Mouse (Mus musculus) heart, postnatal 0 days (tissue): ENCODE data around the gene Sel1l. TPM values are rescaled to one million over a fixed set of nuclear protein-coding genes. Genes with fewer than 3 reads are reported as not detected.

Experiments
- ATAC-seq: fragments of 200-750 bp; cut with Nextera tagmentation; 2 replicates; pipeline ENCODE4 v1.8.0; 2017; ENCODE audit warnings: low read depth, moderate number of reproducible peaks, moderate library complexity; ENCODE audit not compliant: insufficient read depth
- DNase-seq: peaks from one replicate; pipeline ENCODE4 v3.0.0-alpha.2; 2016; ENCODE audit warnings: low spot score
- H3K27ac ChIP-seq: fragments of 300-500 bp; sonication (generic); 2 replicates; pipeline ENCODE4 v1.5.1; 2014; ENCODE audit warnings: low read depth, mild to moderate bottlenecking
- H3K27me3 ChIP-seq: fragments of 300-500 bp; sonication (generic); 2 replicates; pipeline ENCODE4 v1.6.1; 2014; ENCODE audit warnings: low read length, mixed read lengths; ENCODE audit not compliant: control insufficient read depth, insufficient read depth
- H3K36me3 ChIP-seq: fragments of 300-500 bp; sonication (generic); replicated peaks from 2 replicates; pipeline ENCODE4 v1.6.1; 2014; ENCODE audit warnings: low read length, mixed read lengths; ENCODE audit not compliant: control insufficient read depth, insufficient read depth
- H3K4me1 ChIP-seq: fragments of 300-500 bp; sonication (generic); 2 replicates; pipeline ENCODE4 v1.6.1; 2014; ENCODE audit warnings: antibody characterized with exemption; ENCODE audit not compliant: control insufficient read depth, insufficient read depth
- H3K4me2 ChIP-seq: fragments of 300-500 bp; sonication (generic); 2 replicates; pipeline ENCODE4 v1.6.1; 2014; ENCODE audit warnings: low read depth, mild to moderate bottlenecking, low read length, moderate library complexity
- H3K4me3 ChIP-seq: fragments of 300-500 bp; sonication (generic); 2 replicates; pipeline ENCODE4 v1.5.1; 2014; ENCODE audit warnings: low read depth, low read length
- H3K9ac ChIP-seq: fragments of 300-500 bp; sonication (generic); replicated peaks from 2 replicates; pipeline ENCODE4 v1.6.1; 2014; ENCODE audit warnings: low read depth, low read length, mixed read lengths
- H3K9me3 ChIP-seq: fragments of 300-500 bp; sonication (generic); replicated peaks from 2 replicates; pipeline ENCODE4 v1.6.1; 2016; ENCODE audit warnings: low read length; ENCODE audit not compliant: control insufficient read depth
- CTCF ChIP-seq: IDR thresholded peaks from 2 replicates; pipeline ENCODE4 v1.5.1; 2016; ENCODE audit warnings: antibody characterized with exemption, control low read depth, low read depth
- EP300 ChIP-seq: IDR thresholded peaks from 2 replicates; pipeline ENCODE4 v1.6.1; 2016; ENCODE audit warnings: antibody characterized with exemption, low read depth
- WGBS: fragments of 180-500 bp; shearing (Covaris S2); extraction: QIAGEN DNeasy Blood & Tissue Kit; methylation state at CpG from one replicate; pipeline ENCODE4 v1.1.7; 2014; 5-methylcytosine and 5-hydroxymethylcytosine counted together
- polyA plus RNA-seq: library from polyadenylated mRNA; unstranded; fragments of >200 nt; fragmentation: Nextera tagmentation; extraction: Ambion mirVana; gene quantifications from 2 replicates; pipeline ENCODE4 v1.2.1, GENCODE M21; 2015
- total RNA-seq: library from RNA; depleted of rRNA; stranded (reverse); fragments of >200 nt; gene quantifications from 2 replicates; pipeline ENCODE4 v1.2.3, GENCODE M21; 2014; ENCODE audit warnings: low replicate concordance; rRNA removed

The Sel1l gene
- 22.9 and 39.1 TPM in 2 replicates for total RNA-seq
- polyA plus RNA-seq = 39.5 and 44.2 TPM in 2 replicates

DNA sequence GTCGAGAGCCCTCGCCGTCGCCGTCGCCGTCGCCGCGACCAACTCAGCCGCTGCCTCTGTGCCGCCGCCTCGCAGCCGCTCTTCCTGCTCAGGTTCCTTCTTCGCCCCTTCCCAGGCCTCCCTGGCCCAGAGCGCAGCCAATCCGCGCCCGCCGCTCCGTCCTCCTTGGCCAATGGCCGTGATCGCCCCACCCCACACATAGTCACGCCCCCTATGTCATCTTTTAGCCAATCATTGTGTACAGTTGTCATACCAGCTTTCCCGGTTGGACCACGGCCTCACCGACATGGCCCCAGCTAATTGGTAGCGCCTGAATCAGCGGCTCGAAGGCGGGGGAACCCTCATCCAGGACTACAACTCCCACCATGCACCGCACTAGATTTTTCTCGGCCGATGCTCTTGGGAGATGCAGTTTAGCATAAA lies at the start of gene Sel1l:
Gene Sel1l, minus strand, starts transcription at position 113 of the 423 bp plus-strand sequence.
- WGBS = under 1% methylated on average over 35 of the region's 35 CpGs
- peak; percentile 64; the same call in 1 of the 2 replicates for TF ChIP-seq EP300
- no peak for TF ChIP-seq CTCF
- Histone ChIP-seq H3K4me1 (peaks cover 9% of the 10 kb centered on the region; the same call in 1 of the 2 replicates), H3K9ac (peak within 1 kb of the TSS; percentile 91), H3K27ac (peak within 1 kb of the TSS; percentile 79), H3K4me3 (peak within 1 kb of the TSS; percentile 87), H3K27me3 (no peaks in the 10 kb centered on the region), H3K9me3 (no peaks in the 10 kb centered on the region), H3K36me3 (0 out of 2 replicates have a peak, but pooled peaks cover 5% of the 10 kb centered on the region), H3K4me2 (peak within 1 kb of the TSS; percentile 99)
- ATAC-seq (peak; percentile 100), DNase-seq (peak; percentile 99)

DNA sequence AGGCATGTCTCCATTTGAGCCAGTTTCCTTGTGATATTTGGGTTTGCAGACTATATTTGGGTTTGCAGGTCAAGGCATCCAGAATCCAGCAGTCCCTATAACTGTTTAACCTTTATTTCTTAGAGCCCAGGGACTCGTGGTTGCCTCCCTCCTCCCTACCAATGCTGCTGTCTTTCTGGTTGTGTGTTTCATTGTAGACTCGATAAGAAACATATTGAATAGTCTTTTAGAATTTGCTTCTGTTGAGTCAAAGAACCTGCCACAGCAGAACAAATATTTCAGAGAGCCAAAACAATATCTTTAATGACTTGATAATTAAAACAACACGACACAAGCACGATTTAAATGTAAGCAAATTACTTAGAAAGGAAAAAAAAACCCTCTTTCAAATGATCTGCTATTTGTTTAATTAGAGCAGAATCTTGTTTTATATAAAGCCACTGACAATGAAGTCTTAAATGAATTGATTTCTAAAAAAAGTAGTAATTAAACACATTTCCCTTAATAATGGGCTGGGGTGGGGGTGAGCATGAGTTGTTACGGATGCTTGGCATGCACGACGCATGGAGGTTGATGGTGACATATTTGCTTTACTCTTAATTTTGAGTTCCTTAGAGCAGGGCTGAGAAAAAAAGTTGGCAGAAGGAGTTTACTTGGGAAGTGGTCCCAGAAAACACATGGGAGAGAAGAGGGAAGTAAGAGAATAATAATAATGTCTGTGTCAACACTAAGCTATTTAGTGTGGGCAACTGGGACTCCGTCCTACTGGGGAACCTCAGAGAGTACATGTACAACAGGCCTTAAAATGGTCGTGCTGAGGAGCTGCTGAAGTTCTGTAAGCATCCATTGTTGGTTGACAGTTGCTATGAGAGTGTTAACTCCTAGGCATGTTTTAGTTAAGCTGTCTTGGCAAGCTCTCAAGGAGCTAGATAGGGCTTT lies 43.9 kb upstream of the Sel1l start:
- Histone ChIP-seq H3K4me3 (no peak overlapping the region), H3K9me3 (no peaks in the 10 kb centered on the region), H3K27ac (no peak overlapping the region), H3K36me3 (no peaks in the 10 kb centered on the region), H3K4me2 (no peak overlapping the region), H3K9ac (no peak overlapping the region), H3K27me3 (no peaks in the 10 kb centered on the region), H3K4me1 (no peaks in the 10 kb centered on the region)
- ATAC-seq (no peak), DNase-seq (no peak)
- WGBS = 65% methylated on average over 9 of the region's 9 CpGs
- TF ChIP-seq CTCF (no peak), EP300 (no peak)

DNA sequence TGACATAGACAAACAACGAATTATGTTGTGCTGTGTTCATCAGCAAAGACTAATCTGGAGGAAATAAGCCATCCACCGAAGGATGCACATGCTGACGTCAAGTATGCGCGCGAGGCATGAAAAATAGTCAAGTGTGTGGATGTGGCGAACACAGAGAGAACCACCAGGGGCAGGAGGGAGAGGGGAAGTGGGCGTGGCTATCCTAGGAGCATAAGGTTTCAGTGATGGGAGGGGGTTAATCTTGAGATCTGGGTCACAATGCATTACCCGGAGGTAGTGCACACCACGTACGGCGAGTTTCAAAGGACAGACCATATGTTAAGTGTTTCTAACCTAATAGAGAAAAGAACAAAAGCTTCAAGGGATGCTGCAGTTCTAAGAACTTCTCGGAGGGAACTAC lies 31.5 kb upstream of the Sel1l start:
- Histone ChIP-seq H3K27me3 (no peaks in the 10 kb centered on the region), H3K9me3 (no peaks in the 10 kb centered on the region), H3K36me3 (no peaks in the 10 kb centered on the region), H3K27ac (no peak overlapping the region), H3K9ac (no peak overlapping the region), H3K4me2 (no peak overlapping the region), H3K4me1 (no peaks in the 10 kb centered on the region), H3K4me3 (no peak overlapping the region)
- ATAC-seq = no peak
- no peak for DNase-seq
- TF ChIP-seq EP300 (no peak), CTCF (no peak)
- WGBS = 73% methylated on average over 13 of the region's 13 CpGs

DNA sequence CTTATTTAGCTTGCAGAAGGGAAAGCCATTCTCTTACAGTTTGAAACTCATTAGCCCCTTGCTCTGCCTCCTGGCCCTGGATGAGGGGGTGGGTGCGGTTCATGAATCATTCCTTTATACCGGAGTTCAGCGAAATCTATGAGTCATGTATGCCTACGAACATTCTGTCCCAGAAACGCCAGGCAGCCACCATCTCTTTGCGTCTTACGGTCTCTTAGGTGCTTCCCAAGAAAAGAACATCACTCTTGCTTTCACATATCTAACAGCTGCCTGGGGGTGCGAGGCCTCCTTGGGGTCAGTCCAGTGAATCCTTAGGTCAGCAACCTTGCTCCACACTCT lies 29.9 kb upstream of the Sel1l start:
- WGBS = 71% methylated on average over 8 of the region's 8 CpGs
- no peaks in the 10 kb centered on the region for H3K4me1 ChIP-seq
- no peak for DNase-seq
- H3K9me3 ChIP-seq = no peaks in the 10 kb centered on the region
- ATAC-seq = no peak
- H3K27ac ChIP-seq = no peak overlapping the region
- H3K36me3 ChIP-seq = no peaks in the 10 kb centered on the region
- no peak overlapping the region for H3K4me2 ChIP-seq
- H3K4me3 ChIP-seq = no peak overlapping the region
- H3K9ac ChIP-seq = no peak overlapping the region
- H3K27me3 ChIP-seq = no peaks in the 10 kb centered on the region
- TF ChIP-seq EP300 (no peak), CTCF (no peak)

DNA sequence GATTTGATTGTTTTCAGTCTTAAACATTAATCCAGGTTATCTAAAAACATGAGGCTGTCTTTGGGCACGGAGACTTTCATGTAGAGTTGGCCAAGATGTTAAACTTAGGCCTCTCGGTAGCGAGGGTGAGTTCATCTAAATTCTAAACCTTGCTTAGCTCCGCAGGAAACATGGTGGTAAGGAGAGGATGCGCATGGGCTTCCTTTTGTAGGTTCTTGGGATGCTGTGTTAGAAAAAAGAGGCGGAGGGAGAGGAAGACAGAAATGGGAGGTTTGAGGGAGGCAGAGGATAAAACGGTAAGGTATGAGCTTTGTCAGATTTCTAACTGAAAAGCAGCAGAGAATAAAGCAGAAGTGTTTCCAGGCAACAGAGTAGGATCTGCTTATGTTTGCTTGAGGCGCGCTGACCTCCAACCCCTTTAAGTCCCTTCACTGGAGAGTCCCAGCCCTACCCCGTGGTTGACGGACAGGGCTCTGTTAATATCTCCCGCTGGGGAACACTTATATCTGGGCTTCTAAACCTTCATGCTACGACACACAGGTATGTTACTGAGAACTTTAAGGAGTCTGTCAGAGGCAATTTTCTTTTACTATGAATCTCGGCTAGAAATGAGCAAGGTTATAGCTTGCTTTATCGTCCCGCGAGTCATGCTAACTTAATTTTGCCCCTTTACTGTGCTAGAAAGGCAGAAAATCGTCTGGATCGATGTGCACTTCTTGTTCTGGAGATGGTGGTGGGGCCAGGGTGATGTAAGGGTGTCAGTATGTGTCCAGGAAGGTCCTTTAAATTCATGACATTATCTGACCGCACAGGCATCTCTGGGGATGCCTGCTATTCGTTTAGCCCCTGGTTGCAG lies 29.3 kb upstream of the Sel1l start:
- ATAC-seq (no peak), DNase-seq (no peak)
- Histone ChIP-seq H3K4me1 (no peaks in the 10 kb centered on the region), H3K36me3 (no peaks in the 10 kb centered on the region), H3K27ac (no peak overlapping the region), H3K9me3 (no peaks in the 10 kb centered on the region), H3K4me3 (no peak overlapping the region), H3K4me2 (no peak overlapping the region), H3K27me3 (no peaks in the 10 kb centered on the region), H3K9ac (no peak overlapping the region)
- 67% methylated on average over 21 of the region's 21 CpGs for WGBS
- TF ChIP-seq EP300 = no peak
- TF ChIP-seq CTCF = no peak
